14 mouse cellular contexts compared by ENCODE assay signal in genomic region chr4:108344631-108345083, GRCm38 (mm10). TPM values are rescaled to one million over a fixed set of nuclear protein-coding genes. Genes with fewer than 3 reads are reported as not detected.
A peak's percentile ranks its signal among the peaks of the same experiment; 100 is the strongest.
DNase-seq lines count a peak whose midpoint lies in the region; ATAC-seq and TF ChIP-seq lines count a peak whose summit lies in the region.
"Had no signal": no experiment of that assay in that cellular context is flagged by ENCODE, and none has a peak within 500 bp of the region (broad histone marks: within the 10 kb centered on the region; RNA-seq: fewer than 3 reads in every experiment).

No protein-coding gene starts in this region.

- 0 out of 2 replicates have a peak, but pooled peaks cover 6% of the 10 kb centered on the region for H3K36me3 ChIP-seq in heart, postnatal 0 days (replicated peaks; ENCODE audit: control insufficient read depth, insufficient read depth, low read length)
- H3K36me3 ChIP-seq in heart, embryonic 12.5 days: peaks cover 7% of the 10 kb centered on the region; the same call in 1 of the 2 replicates
- H3K36me3 ChIP-seq in embryonic facial prominence, embryonic 15.5 days: peaks cover 4% of the 10 kb centered on the region; the same call in 1 of the 2 replicates
- H3K36me3 ChIP-seq in midbrain, embryonic 12.5 days: no peaks in the 10 kb centered on the region

- TF ChIP-seq CTCF in heart, postnatal 0 days (IDR thresholded peaks at IDR 0.05; ENCODE audit: low read depth): no peak
- TF ChIP-seq CTCF in brain, embryonic 14.5 days (IDR thresholded peaks at IDR 0.05; ENCODE audit: borderline replicate concordance, extremely low read depth, insufficient read depth, insufficient read length): no peak

- 44% methylated on average over 7 of the region's 7 CpGs for WGBS in heart, postnatal 0 days
- 39% methylated on average over 7 of the region's 7 CpGs for WGBS in heart, embryonic 12.5 days
- 7% methylated on average over 7 of the region's 7 CpGs for WGBS in embryonic facial prominence, embryonic 15.5 days
- WGBS in midbrain, embryonic 12.5 days: 7% methylated on average over 6 of the region's 7 CpGs

- H3K4me1 ChIP-seq in heart, postnatal 0 days (ENCODE audit: control insufficient read depth, insufficient read depth): peaks cover 17% of the 10 kb centered on the region
- H3K4me1 ChIP-seq in heart, embryonic 12.5 days (replicated peaks): peaks cover 22% of the 10 kb centered on the region
- H3K4me1 ChIP-seq in embryonic facial prominence, embryonic 15.5 days: peaks cover 33% of the 10 kb centered on the region
- H3K4me1 ChIP-seq in midbrain, embryonic 12.5 days: peaks cover 35% of the 10 kb centered on the region

- H3K4me2 ChIP-seq in heart, postnatal 0 days (ENCODE audit: low read depth, low read length): no peak overlapping the region
- no peak overlapping the region; the same call in 1 of the 2 replicates for H3K4me2 ChIP-seq in heart, embryonic 12.5 days
- H3K4me2 ChIP-seq in embryonic facial prominence, embryonic 15.5 days (replicated peaks): 0 out of 2 replicates have a peak overlapping the region, but pooled peaks have one; percentile 3
- H3K4me2 ChIP-seq in midbrain, embryonic 12.5 days (replicated peaks): peak overlapping the region; percentile 28; the same call in 1 of the 2 replicates
- H3K4me2 ChIP-seq: liver, embryonic 11.5 days had no signal

- DNase-seq in heart, postnatal 0 days (ENCODE audit: low spot score): no peak
- DNase-seq in brain, embryonic 14.5 days (ENCODE audit: low read depth): peak; percentile 39
- no peak for DNase-seq in urinary bladder, adult 2 months (ENCODE audit: low spot score)
- no peak for DNase-seq in cerebellum, adult 9-10 months
- DNase-seq in urinary bladder, postnatal 10 days (ENCODE audit: low spot score): no peak
- DNase-seq: adrenal gland, adult 8-10 months; cerebellum, postnatal 25 days; gastrocnemius, postnatal 10 days; thymus, postnatal 36 days had no signal

- peak overlapping the region; percentile 39; the same call in 1 of the 2 replicates for H3K27ac ChIP-seq in heart, postnatal 0 days (ENCODE audit: low read depth)
- H3K27ac ChIP-seq in heart, embryonic 12.5 days (ENCODE audit: poor library complexity, severe bottlenecking): no peak overlapping the region; the same call in 1 of the 2 replicates
- peak overlapping the region; percentile 61 for H3K27ac ChIP-seq in embryonic facial prominence, embryonic 15.5 days (replicated peaks)
- peak overlapping the region; percentile 85 for H3K27ac ChIP-seq in midbrain, embryonic 12.5 days (replicated peaks)

- no peaks in the 10 kb centered on the region for H3K9me3 ChIP-seq in heart, postnatal 0 days (replicated peaks; ENCODE audit: control insufficient read depth, low read length)
- H3K9me3 ChIP-seq in heart, embryonic 12.5 days (replicated peaks): no peaks in the 10 kb centered on the region
- H3K9me3 ChIP-seq in embryonic facial prominence, embryonic 15.5 days (replicated peaks): no peaks in the 10 kb centered on the region
- no peaks in the 10 kb centered on the region for H3K9me3 ChIP-seq in midbrain, embryonic 12.5 days

- no peak overlapping the region for H3K9ac ChIP-seq in heart, postnatal 0 days (replicated peaks; ENCODE audit: low read depth, low read length)
- no peak overlapping the region for H3K9ac ChIP-seq in heart, embryonic 12.5 days
- H3K9ac ChIP-seq in embryonic facial prominence, embryonic 15.5 days: no peak overlapping the region
- H3K9ac ChIP-seq in midbrain, embryonic 12.5 days (replicated peaks): no peak overlapping the region

- TF ChIP-seq EP300 in heart, postnatal 0 days (IDR thresholded peaks at IDR 0.05; ENCODE audit: low read depth): no peak

- no peak for TF ChIP-seq POLR2A in brain, embryonic 14.5 days (IDR thresholded peaks at IDR 0.05; ENCODE audit: borderline replicate concordance, extremely low read depth, insufficient read depth, insufficient read length, poor library complexity, severe bottlenecking)

- 0 out of 2 replicates have a peak, but pooled peaks have one; percentile 24 for ATAC-seq in heart, postnatal 0 days (ENCODE audit: insufficient read depth, low read depth)
- ATAC-seq in heart, embryonic 12.5 days (ENCODE audit: insufficient number of reproducible peaks, low FRiP score): no peak
- 0 out of 2 replicates have a peak, but pooled peaks have one; percentile 27 for ATAC-seq in embryonic facial prominence, embryonic 15.5 days (ENCODE audit: insufficient number of reproducible peaks, low FRiP score, low TSS enrichment, low read depth)
- ATAC-seq in midbrain, embryonic 12.5 days (ENCODE audit: low FRiP score, low read depth): peak; percentile 38; the same call in 1 of the 2 replicates

- no peak overlapping the region for H3K4me3 ChIP-seq in heart, postnatal 0 days (ENCODE audit: low read depth, low read length)
- no peak overlapping the region for H3K4me3 ChIP-seq in heart, embryonic 12.5 days
- no peak overlapping the region for H3K4me3 ChIP-seq in embryonic facial prominence, embryonic 15.5 days (replicated peaks)
- H3K4me3 ChIP-seq in midbrain, embryonic 12.5 days: no peak overlapping the region

- no peaks in the 10 kb centered on the region for H3K27me3 ChIP-seq in heart, postnatal 0 days (ENCODE audit: control insufficient read depth, insufficient read depth, low read length)
- no peaks in the 10 kb centered on the region for H3K27me3 ChIP-seq in heart, embryonic 12.5 days (replicated peaks)
- H3K27me3 ChIP-seq in embryonic facial prominence, embryonic 15.5 days: no peaks in the 10 kb centered on the region
- no peaks in the 10 kb centered on the region for H3K27me3 ChIP-seq in midbrain, embryonic 12.5 days

RNA-seq across cellular contexts. Expression of gene Coa7, which starts 16.7 kb away (rescaled TPM):
- total RNA-seq in heart, postnatal 0 days (2014; rRNA removed; ENCODE audit: low replicate concordance): 26.0 and 41.8 TPM in 2 replicates
- 61.7 and 63.8 TPM in 2 replicates for polyA plus RNA-seq in heart, postnatal 0 days (2015; fragmentation: Nextera tagmentation; extraction: Ambion mirVana)
- 46.6 and 46.8 TPM in 2 replicates for polyA plus RNA-seq in heart, embryonic 12.5 days (2016; fragmentation: Nextera tagmentation; extraction: Ambion mirVana)
- polyA plus RNA-seq in brain, embryonic 14.5 days (2012; rRNA removed): 17.5 and 18.8 TPM in 2 replicates
- 39.9 and 42.9 TPM in 2 replicates for polyA plus RNA-seq in embryonic facial prominence, embryonic 15.5 days (2015; fragmentation: Nextera tagmentation; extraction: Ambion mirVana)
- 50.4 and 57.5 TPM in 2 replicates for polyA plus RNA-seq in midbrain, embryonic 12.5 days (2016; fragmentation: Nextera tagmentation; extraction: Ambion mirVana)
- polyA plus RNA-seq in urinary bladder, adult 2 months (2012; rRNA removed): 11.9 and 12.3 TPM in 2 replicates

RNA-seq across cellular contexts. Expression of gene Shisal2a, which starts 38.5 kb away (rescaled TPM):
- total RNA-seq in heart, postnatal 0 days (2014; rRNA removed; ENCODE audit: low replicate concordance): 2.2 TPM in 1 of 2 replicates, not detected in the other
- polyA plus RNA-seq in heart, postnatal 0 days (2015; fragmentation: Nextera tagmentation; extraction: Ambion mirVana): 1.4 and 2.0 TPM in 2 replicates
- polyA plus RNA-seq in heart, embryonic 12.5 days (2016; fragmentation: Nextera tagmentation; extraction: Ambion mirVana): 1.1 and 1.4 TPM in 2 replicates
- polyA plus RNA-seq in brain, embryonic 14.5 days (2012; rRNA removed): 4.7 and 6.1 TPM in 2 replicates
- polyA plus RNA-seq in embryonic facial prominence, embryonic 15.5 days (2015; fragmentation: Nextera tagmentation; extraction: Ambion mirVana): 3.6 and 3.8 TPM in 2 replicates
- 1.7 and 2.0 TPM in 2 replicates for polyA plus RNA-seq in midbrain, embryonic 12.5 days (2016; fragmentation: Nextera tagmentation; extraction: Ambion mirVana)
- polyA plus RNA-seq in urinary bladder, adult 2 months (2012; rRNA removed): 0.15 TPM in 1 of 2 replicates, not detected in the other
- total RNA-seq: gastrocnemius, postnatal 10 days had no signal
- polyA plus RNA-seq: large intestine, adult 2 months had no signal

RNA-seq across cellular contexts. Expression of gene Zyg11b, which starts 43.8 kb away (rescaled TPM):
- 25.2 and 30.3 TPM in 2 replicates for total RNA-seq in heart, postnatal 0 days (2014; rRNA removed; ENCODE audit: low replicate concordance)
- 5.6 and 6.5 TPM in 2 replicates for polyA plus RNA-seq in heart, postnatal 0 days (2015; fragmentation: Nextera tagmentation; extraction: Ambion mirVana)
- polyA plus RNA-seq in heart, embryonic 12.5 days (2016; fragmentation: Nextera tagmentation; extraction: Ambion mirVana): 11.0 and 12.1 TPM in 2 replicates
- polyA plus RNA-seq in brain, embryonic 14.5 days (2012; rRNA removed): 41.2 and 58.5 TPM in 2 replicates
- polyA plus RNA-seq in embryonic facial prominence, embryonic 15.5 days (2015; fragmentation: Nextera tagmentation; extraction: Ambion mirVana): 10.7 and 11.5 TPM in 2 replicates
- 33.9 and 40.5 TPM in 2 replicates for polyA plus RNA-seq in midbrain, embryonic 12.5 days (2016; fragmentation: Nextera tagmentation; extraction: Ambion mirVana)
- polyA plus RNA-seq in urinary bladder, adult 2 months (2012; rRNA removed): 15.3 and 17.4 TPM in 2 replicates

Comparison
In these comparisons a context has a peak if more than half of its experiments do, and no peak if none do; other contexts are left out.
1. H3K4me2 ChIP-seq: peak in embryonic facial prominence, embryonic 15.5 days (single experiment) and midbrain, embryonic 12.5 days (single experiment); none in heart, postnatal 0 days (single experiment) and heart, embryonic 12.5 days (single experiment).